Mouse (Mus musculus): ENCODE results near the gene Obp1b.
"Not testable (repeated sequence)": the region's sequence is repeated elsewhere in the genome, so short reads cannot be mapped to it uniquely, and the experiment has no call there.

Obp1b gene

DNA sequence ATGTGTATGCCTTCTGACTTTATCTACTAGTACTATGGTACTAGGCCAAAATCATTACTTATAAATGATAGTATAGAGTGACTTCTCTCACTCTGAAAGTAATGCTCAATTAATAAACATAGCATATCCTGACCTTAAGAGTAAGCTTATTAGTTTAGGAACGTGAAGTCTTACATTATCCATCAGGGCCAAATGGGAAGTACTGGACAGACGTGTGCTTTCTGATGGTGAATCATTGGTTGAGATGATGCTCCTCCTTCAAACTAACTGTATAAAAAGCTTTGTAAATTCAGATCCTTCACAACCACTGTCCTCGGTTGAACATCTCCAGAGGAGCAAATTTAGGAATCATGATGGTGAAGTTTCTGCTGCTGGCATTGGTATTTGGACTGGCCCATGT, at the start of gene Obp1b:
TSS of gene Obp1b (plus strand) at position 301 of the 400 bp plus-strand sequence.
- not testable (repeated sequence) for DNase-seq

DNA sequence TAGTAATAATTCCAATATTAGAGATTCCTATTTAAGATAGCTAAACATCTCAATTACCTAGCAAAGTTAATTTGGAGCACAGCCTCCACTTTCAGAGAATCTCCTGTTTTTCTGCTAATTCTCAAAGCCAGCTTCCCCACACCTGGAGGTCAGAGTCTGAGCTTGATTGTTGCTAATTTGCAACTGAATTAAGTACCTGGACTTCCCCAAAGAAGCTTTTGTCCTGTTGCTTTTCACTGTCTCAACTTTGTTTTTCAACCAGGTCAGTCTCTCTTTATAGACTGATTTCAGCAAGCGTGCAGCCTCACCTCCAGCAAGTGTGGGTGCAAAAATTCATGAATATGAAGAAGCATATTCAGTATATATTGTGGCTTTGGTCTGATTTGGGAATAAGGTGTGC, 15.6 kb downstream of the Obp1b start:
- DNase-seq = not testable (repeated sequence)

DNA sequence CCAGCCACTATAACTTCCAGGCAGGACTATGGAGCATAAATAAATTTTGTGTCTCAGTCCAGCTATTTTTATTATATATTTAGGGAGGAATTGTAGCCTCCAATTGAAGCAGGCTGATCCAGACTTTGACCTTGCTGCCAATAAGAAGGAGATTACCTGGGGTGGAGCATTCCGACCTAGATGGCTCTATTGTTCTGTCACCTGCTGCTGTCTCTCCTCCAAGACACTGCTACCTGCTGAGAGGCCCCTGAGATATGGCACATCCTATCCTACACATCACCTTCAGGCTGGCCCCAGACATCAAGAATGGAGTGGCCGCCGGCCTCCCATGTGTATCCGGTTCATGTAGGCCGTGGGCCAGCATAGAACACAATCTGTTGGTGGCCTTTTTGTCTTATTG, 16.3 kb downstream of the Obp1b start:
- no peak for DNase-seq

Data from cerebellum, adult 11-12 months (tissue).